Mouse (Mus musculus) thymus, postnatal 0 days (tissue): ENCODE results near the gene Plxna2. TPM values are rescaled to one million over a fixed set of nuclear protein-coding genes. Genes with fewer than 3 reads are reported as not detected.

ENCODE experiments used
- DNase-seq: peaks from one replicate; pipeline ENCODE4 v3.0.0-alpha.2; 2015; ENCODE audit warnings: low spot score
- polyA plus RNA-seq: library from polyadenylated mRNA; unstranded; fragments of >200 nt; fragmentation: Nextera tagmentation; extraction: Ambion mirVana; gene quantifications from 2 replicates; pipeline ENCODE4 v1.2.1, GENCODE M21; 2015

The Plxna2 gene
- polyA plus RNA-seq, 1 experiment from 2014 or later: 0.95 TPM

DNA sequence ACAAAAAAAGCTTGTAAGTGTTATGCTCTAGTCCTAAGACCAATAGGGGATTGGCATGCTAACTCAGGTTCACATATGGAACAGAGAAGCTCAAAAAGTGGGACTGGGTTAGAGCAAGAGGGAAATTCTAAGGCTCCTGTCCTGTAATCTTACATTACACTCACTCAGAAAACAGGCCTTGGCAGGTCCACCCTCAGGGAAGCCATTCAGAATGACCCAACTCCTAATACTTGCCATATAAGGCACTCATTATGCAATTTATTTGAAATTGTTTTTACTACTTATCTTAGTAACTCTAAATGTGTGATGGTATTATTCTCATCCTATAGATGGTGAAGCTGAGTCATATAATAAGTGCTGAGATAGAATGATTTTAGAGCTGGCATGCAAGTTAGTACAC, 146.9 kb downstream of the Plxna2 start:
- DNase-seq: no peak

GRCm38 (mm10) chr1:194768799-194769198, 150.8 kb downstream of the Plxna2 start:
- no peak for DNase-seq

DNA sequence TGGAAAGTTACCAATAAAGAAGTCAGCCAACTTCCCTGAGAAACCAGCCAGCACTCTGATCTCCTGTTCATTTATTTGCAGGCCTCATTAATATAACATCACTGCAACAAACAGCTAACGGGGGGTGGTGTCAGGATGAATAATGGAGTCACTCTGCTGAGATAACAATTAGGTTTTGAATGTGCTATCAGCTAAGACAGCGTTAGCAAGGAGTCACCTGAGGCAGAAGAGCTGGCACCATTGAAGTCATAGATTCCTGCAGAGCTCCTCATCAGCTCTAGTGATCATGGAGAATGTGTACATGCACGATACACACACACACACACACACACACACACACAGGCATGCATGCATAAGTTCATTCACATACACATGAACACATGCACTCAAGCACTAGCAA, 154.0 kb downstream of the Plxna2 start:
- DNase-seq: no peak

DNA sequence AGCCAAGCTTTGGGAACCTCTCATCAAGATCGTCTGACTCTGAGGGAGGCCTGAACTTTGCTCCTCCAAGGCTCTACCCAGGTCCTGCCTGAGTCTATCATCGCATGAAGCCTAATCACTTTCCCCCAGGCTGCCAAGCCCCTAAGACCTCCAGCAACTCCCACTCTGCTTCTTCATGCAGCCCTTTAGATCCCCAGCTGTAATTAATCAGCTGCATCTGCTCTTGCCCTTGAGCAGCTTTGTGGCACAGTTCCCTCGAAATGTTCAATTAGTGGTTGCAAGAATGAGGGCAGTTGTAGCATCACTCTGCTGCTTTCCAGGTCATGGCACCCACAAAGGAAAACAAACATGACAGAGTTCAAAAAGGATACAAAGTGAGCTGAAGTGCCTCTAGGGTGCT, 155.9 kb downstream of the Plxna2 start:
- DNase-seq: no peak

DNA sequence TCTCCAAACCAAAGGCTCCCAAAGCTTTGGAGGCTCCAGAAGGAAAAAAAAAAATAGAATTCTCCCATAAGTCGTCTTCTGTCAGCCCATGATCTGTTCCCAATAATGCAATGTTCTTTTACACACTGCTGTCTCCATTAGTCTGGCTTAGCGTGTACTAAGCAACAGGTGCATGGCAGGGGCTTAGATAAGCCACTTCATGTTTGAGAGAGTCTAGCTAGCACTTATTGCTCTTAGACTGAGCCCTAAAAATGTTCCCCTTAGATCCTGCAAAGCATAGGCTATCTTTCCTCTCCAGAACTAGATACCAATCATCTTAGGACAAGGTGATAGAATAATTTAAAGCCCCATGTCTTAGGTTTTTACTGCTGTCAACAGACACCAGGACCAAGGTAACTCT, 156.3 kb downstream of the Plxna2 start:
- DNase-seq: no peak

DNA sequence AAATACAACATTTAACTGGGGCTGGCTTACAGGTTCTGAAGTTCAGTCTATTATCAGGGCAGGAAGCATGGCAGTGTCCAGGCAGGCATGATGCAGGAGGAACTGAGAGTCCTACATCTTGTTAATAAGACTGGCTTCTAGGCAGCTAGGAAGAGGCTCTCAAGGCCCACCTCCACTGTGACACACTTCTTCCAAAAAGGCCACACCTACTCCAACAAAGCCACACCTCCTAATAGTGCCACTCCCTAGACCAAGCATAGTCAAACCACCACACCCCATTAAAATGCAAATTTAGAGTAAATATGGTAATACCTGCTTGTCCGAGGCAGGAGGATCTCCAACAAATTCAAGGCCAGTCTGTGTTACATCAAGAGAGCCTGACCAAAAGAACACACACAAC, 156.7 kb downstream of the Plxna2 start:
- DNase-seq: no peak

DNA sequence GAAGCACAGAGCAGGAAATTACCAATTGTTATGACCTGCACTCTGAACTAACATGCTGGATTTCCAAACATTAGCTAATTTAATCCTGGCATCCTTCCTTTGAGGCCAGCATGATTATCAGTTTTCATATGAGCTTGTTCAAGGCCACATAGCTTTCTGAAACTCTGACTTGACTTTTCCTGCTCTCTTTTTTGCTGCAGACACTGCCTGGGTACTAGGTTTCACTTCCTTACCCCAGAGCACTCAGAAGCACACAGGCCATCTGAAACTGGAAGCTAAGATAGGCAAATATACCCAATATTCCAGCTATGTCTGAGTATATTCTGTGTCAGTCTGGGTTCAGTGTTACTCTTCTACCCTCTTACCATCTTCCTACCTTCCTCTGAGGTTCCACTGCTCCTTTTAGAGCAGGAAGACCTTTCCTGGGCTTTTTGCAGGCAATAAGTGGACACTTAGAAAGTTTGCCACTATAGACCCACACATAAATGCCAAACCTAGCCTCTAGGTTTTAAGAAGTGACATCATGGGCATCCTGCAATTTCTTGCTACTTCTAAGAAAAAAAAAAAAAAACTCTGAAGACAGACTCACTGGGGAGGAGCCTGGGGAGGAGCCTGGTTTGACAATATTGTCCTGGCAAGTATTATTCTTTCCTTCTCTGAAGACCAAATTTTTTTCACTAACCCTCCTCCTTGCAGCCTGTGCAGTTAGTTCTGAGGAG, 157.8 kb downstream of the Plxna2 start:
- no peak for DNase-seq

DNA sequence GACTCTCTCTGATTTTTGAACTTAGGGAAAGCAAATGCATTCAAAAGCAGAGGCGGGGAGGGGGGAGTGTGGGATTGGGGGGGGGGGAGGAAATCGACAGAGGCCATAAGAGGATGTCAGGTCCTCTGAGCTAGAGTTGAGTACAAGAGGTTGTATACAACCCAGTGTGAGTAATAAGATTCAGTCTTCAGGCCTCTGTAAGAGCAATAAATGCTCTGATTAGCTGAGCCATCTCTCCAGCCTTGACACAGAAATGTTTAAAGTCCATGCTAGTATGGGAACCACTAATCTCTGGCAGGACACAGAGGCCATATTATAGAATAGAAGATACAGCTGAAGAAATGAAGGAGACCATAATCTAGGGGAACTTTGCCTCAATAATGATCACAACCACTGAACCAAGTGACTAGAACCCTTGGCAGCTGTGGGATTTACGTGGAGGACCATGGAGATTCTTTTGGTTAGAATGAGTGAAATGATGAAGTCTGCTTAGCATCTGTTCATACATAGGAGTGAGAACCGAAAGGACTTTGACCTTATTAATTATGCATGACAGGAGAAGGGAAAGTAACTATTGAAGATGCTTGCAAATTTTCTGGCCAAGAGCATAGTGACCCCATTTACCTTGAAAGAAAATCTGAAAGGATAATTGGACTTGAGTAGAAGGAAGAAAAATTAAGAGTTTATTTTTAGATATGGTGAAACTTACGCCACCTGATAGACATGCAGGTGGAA, 158.7 kb downstream of the Plxna2 start:
- no peak for DNase-seq

DNA sequence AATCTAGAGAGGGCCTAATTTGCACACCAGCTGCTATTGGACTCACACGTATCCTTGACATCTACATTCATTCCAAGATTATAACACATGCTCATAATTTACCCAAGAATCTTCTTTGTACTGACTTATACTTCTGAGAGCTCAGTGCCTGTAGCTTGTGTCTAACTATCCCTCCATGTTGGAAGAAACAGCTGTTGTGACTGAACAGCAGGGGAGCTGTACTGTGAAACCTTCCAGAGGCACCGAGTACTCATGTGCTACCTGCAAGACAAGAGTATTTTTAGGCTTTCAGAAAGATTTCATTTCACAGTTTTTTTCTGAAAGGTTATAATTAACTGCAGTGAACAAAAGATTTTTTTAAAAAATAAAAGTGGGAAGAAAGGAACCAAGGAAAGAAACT, 159.6 kb downstream of the Plxna2 start:
- no peak for DNase-seq

- no peak for DNase-seq
Measured at GRCm38 (mm10) chr1:194780392-194780791, 162.4 kb downstream of the Plxna2 start.

GRCm38 (mm10) chr1:194780794-194781390, 162.9 kb downstream of the Plxna2 start:
- no peak for DNase-seq

- no peak for DNase-seq
Measured at GRCm38 (mm10) chr1:194781556-194781955, 163.5 kb downstream of the Plxna2 start.

GRCm38 (mm10) chr1:194782325-194782724, 164.3 kb downstream of the Plxna2 start:
- no peak for DNase-seq

GRCm38 (mm10) chr1:194787626-194788025, 169.6 kb downstream of the Plxna2 start:
- DNase-seq: no peak

GRCm38 (mm10) chr1:194793226-194793924, 175.4 kb downstream of the Plxna2 start:
- no peak for DNase-seq

DNA sequence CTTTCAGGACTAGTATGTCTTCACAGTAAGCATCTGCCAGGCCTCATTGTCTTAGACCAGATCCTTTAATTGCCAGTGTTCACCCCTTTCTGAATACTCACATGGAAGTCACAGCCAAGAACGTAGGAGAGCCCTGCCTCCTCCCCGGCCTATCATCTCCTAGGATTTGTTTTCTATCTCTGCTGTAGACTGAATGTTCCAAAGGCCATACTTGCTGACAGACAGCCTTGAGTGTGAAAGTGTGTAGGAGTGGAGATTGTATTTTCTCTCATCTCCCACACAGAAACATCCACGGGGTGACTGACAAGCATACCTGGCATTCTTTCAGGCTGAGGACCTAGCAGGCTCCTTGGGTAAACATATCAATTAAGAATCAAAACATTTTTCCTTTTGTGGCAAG, 177.3 kb downstream of the Plxna2 start:
- no peak for DNase-seq

DNA sequence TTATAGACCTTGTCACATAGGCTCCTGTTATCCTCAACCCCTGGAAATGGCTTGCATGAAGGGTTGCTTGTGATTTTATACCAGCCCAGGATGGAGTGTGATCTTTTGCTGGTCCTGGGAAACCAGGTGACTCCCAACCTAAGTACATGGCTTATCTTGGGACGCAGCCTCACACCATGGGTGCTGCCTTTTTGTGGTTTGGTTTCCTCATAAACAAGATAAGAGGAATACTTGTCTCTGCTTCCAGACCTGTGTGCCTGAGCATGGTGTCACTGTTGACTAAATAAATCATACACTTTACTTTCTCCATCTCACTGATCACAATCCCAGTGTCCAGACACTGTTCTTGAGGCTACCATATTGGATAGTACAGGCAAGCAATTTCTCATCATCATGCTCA, 179.8 kb downstream of the Plxna2 start:
- no peak for DNase-seq

DNA sequence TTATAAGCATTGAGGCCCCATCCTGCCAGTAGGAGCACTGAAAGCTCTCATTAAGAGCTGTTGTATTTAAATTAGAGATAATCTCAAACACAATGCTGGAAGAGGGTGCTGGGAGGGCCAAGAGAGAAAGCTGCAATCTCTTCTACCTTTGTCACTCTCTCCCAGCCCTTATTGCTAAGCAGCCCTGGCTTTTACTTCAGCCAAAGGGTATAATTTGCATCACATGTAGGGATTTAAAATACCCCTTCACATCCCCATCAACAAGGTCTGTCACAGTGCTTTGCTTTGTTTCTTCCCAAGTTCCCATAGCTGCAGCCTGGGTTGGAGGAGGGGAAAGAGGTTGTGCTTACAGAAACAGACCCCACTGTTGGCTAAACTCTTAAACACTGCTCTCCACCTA, 180.5 kb downstream of the Plxna2 start:
- DNase-seq: no peak

DNA sequence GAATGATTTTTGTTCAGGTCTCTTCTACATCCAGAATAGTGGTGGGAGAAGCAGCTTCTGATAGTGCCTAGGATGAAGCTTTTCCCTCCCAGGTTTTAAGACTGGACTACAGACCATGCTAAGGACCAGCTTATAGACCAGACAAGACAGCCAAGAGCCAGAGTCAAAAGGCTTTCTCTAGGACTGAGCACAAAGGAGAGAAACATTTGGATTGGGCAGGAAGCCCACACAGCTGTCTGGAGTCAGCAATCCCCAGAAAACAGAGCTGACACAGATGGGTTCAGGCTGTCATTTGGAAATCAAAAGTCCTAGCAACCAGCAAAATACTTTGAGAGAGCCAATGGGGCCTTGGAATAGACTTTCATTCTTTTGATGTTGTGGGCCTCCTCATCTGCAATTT, 190.2 kb downstream of the Plxna2 start:
- no peak for DNase-seq

DNA sequence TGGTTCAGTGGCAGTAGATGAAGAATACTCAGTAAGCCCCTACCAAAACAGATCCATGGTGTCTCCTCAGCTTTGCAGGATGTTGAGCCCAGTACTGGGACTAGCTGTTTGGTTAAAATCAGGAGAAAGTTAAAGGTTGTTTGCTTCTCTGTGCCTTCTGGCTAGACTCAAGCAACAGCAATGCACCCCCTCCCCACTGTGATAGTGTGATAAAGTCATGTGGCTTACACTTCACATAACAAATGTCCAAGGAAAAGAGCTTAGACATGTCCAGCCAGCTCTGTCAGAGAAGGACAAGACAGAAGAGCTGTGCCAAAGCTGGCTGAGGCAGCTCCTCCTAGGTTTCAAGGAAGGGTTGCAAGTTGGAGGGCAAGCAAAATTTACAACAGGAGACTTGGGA, 190.7 kb downstream of the Plxna2 start:
- no peak for DNase-seq

GRCm38 (mm10) chr1:194809600-194809999, 191.6 kb downstream of the Plxna2 start:
- DNase-seq: no peak

DNA sequence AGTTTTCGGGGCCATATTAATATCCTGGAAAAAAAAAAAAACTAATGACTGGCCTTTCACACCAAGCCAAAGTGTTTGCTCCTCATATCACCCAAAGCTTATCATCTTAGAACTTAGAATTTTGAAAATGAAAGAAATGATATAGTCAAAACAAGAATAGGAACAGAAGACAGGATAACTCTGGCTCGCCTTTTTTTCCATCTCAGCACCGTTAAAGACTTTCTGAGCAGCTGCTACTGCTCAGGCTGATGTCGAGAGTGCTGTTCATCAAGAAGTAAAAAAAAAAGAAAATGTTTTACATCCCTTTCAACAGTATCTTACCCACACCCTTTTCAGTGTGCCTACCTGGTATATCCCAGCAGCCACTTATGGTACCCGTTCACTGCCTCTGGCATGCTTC, 196.2 kb downstream of the Plxna2 start:
- DNase-seq: no peak
